Mouse (Mus musculus) MEL (cell line): ENCODE data around the gene Olfr401. TPM values are rescaled to one million over a fixed set of nuclear protein-coding genes. Genes with fewer than 3 reads are reported as not detected.
A peak's percentile ranks its signal among the peaks of the same experiment; 100 is the strongest.
"Not testable (repeated sequence)": the region's sequence is repeated elsewhere in the genome, so short reads cannot be mapped to it uniquely, and the experiment has no call there.

Experiments
- DNase-seq: peaks from one replicate; pipeline ENCODE4 v3.0.0; 2011; ENCODE audit warnings: low read depth, low spot score
- H3K27ac ChIP-seq: 2 replicates; pipeline ENCODE4 v1.5.1; 2012; ENCODE audit warnings: low read depth, mild to moderate bottlenecking, control low read depth, low read length, moderate library complexity; ENCODE audit not compliant: control insufficient read depth
- H3K27me3 ChIP-seq, 2 experiments: fragments of 150-350 bp in 1 of 2; sonication (generic) in 1 of 2; 2 replicates each; pipeline ENCODE4 v1.6.1; 2012; ENCODE audit warnings: low read length in 2 of 2, mild to moderate bottlenecking in 2 of 2, improper control_type of control experiment in 1 of 2, moderate library complexity in 1 of 2; ENCODE audit not compliant: insufficient read depth in 2 of 2, control insufficient read depth in 1 of 2
- H3K36me3 ChIP-seq, 2 experiments: 2 replicates each; pipeline ENCODE4 v1.6.1; 2012 to 2014; ENCODE audit warnings: low read length in 2 of 2, improper control_type of control experiment in 1 of 2, inconsistent platforms in 1 of 2, mild to moderate bottlenecking in 1 of 2; ENCODE audit not compliant: insufficient read depth in 2 of 2, control insufficient read depth in 1 of 2
- H3K4me1 ChIP-seq, 2 experiments: fragments of 150-350 bp in 1 of 2; sonication (generic) in 1 of 2; 2 replicates each; pipeline ENCODE4 v1.6.1; 2012; ENCODE audit warnings: low read length in 2 of 2, improper control_type of control experiment in 1 of 2, mild to moderate bottlenecking in 1 of 2; ENCODE audit not compliant: insufficient read depth in 2 of 2, control insufficient read depth in 1 of 2
- H3K4me3 ChIP-seq, 2 experiments: fragments of 150-350 bp in 1 of 2; sonication (generic) in 1 of 2; 2 replicates each; pipeline ENCODE4 v1.5.1; 2012; ENCODE audit warnings: low read depth in 2 of 2, low read length in 2 of 2, mild to moderate bottlenecking in 2 of 2, moderate library complexity in 2 of 2, control low read depth in 1 of 2, improper control_type of control experiment in 1 of 2; ENCODE audit not compliant: control insufficient read depth in 1 of 2, insufficient read depth in 1 of 2
- H3K79me2 ChIP-seq: 2 replicates; pipeline ENCODE4 v1.6.1; 2012; ENCODE audit warnings: mild to moderate bottlenecking, low read length, moderate library complexity; ENCODE audit not compliant: control insufficient read depth, poor library complexity, insufficient read depth
- H3K9ac ChIP-seq: 2 replicates; pipeline ENCODE4 v1.6.1; 2012; ENCODE audit warnings: low read depth, mild to moderate bottlenecking, control low read depth, low read length, moderate library complexity; ENCODE audit not compliant: control insufficient read depth, poor library complexity, severe bottlenecking
- H3K9me3 ChIP-seq: fragments of 150-350 bp; sonication (generic); replicated peaks from 2 replicates; pipeline ENCODE4 v1.6.1; 2012; ENCODE audit warnings: mild to moderate bottlenecking, low read length, improper control_type of control experiment, moderate library complexity; ENCODE audit not compliant: insufficient read depth
- E2F4 ChIP-seq: IDR thresholded peaks from 2 replicates; pipeline ENCODE4 v1.6.1; 2011; ENCODE audit warnings: low read depth, low read length, improper control_type of control experiment, borderline replicate concordance
- ELF1 ChIP-seq: IDR thresholded peaks from 2 replicates; pipeline ENCODE4 v1.6.1; 2014; ENCODE audit warnings: low read depth, mild to moderate bottlenecking, inconsistent platforms, low read length, improper control_type of control experiment, moderate library complexity
- ETS1 ChIP-seq: IDR thresholded peaks from 2 replicates; pipeline ENCODE4 v1.6.1; 2012; ENCODE audit warnings: low read depth, mild to moderate bottlenecking, inconsistent platforms, low read length, improper control_type of control experiment, moderate library complexity
- GATA1 ChIP-seq: IDR thresholded peaks from 2 replicates; pipeline ENCODE4 v1.6.1; 2011; ENCODE audit warnings: low read depth, low read length, improper control_type of control experiment
- JUND ChIP-seq: IDR thresholded peaks from 2 replicates; pipeline ENCODE4 v1.6.1; 2011; ENCODE audit warnings: low read depth, mild to moderate bottlenecking, improper control_type of control experiment, low read length
- KAT2A ChIP-seq: conservative IDR thresholded peaks from 2 replicates; pipeline ENCODE4 v1.6.1; 2012; ENCODE audit warnings: low read depth, low read length, improper control_type of control experiment, inconsistent platforms
- MAFK ChIP-seq: IDR thresholded peaks from 2 replicates; pipeline ENCODE4 v1.6.1; 2011; ENCODE audit warnings: low read depth, mild to moderate bottlenecking, low read length, improper control_type of control experiment, borderline replicate concordance
- MAX ChIP-seq: IDR thresholded peaks from 2 replicates; pipeline ENCODE4 v1.6.1; 2011; ENCODE audit warnings: low read length, improper control_type of control experiment
- POLR2A ChIP-seq, 2 experiments: IDR thresholded peaks; 2 replicates each; pipeline ENCODE4 v1.6.1; 2011 to 2012; ENCODE audit warnings: low read length in 2 of 2, mild to moderate bottlenecking in 2 of 2, control low read depth in 1 of 2, improper control_type of control experiment in 1 of 2, low read depth in 1 of 2, moderate library complexity in 1 of 2; ENCODE audit not compliant: control insufficient read depth in 1 of 2, insufficient read depth in 1 of 2, poor library complexity in 1 of 2
- RCOR1 ChIP-seq: IDR thresholded peaks from 2 replicates; pipeline ENCODE4 v1.6.1; 2012; ENCODE audit warnings: low read depth, mild to moderate bottlenecking, inconsistent platforms, low read length, improper control_type of control experiment
- SMC3 ChIP-seq: IDR thresholded peaks from 2 replicates; pipeline ENCODE4 v1.6.1; 2011; ENCODE audit warnings: low read depth, low read length, improper control_type of control experiment
- TAL1 ChIP-seq: IDR thresholded peaks from 2 replicates; pipeline ENCODE4 v1.6.1; 2012; ENCODE audit warnings: mild to moderate bottlenecking, inconsistent platforms, low read length, moderate library complexity, mixed read lengths
- TCF12 ChIP-seq: IDR thresholded peaks from 2 replicates; pipeline ENCODE4 v1.6.1; 2014; ENCODE audit warnings: low read depth, mild to moderate bottlenecking, inconsistent platforms, low read length, improper control_type of control experiment, moderate library complexity
- ZC3H11A ChIP-seq: IDR thresholded peaks from 2 replicates; pipeline ENCODE4 v1.6.1; 2012; ENCODE audit warnings: low read depth, mild to moderate bottlenecking, inconsistent platforms, low read length, improper control_type of control experiment
- ZKSCAN1 ChIP-seq: IDR thresholded peaks from 2 replicates; pipeline ENCODE4 v1.6.1; 2012; ENCODE audit warnings: low read depth, mild to moderate bottlenecking, inconsistent platforms, low read length, improper control_type of control experiment, moderate library complexity
- ZNF384 ChIP-seq: IDR thresholded peaks from 2 replicates; pipeline ENCODE4 v1.6.1; 2012; ENCODE audit warnings: low read depth, mild to moderate bottlenecking, inconsistent platforms, low read length, improper control_type of control experiment
- polyA plus RNA-seq, 2 experiments: library from polyadenylated mRNA; stranded (reverse) in 1 of 2; unstranded in 1 of 2; fragments of >175 nt in 1 of 2; fragments of >200 nt in 1 of 2; gene quantifications; 2 replicates each; pipeline versions ENCODE4 v1.2.1 to v1.2.4; 2012; ENCODE audit warnings: low replicate concordance in 2 of 2, low read depth in 1 of 2; ENCODE audit not compliant: insufficient read length in 2 of 2, insufficient read depth in 1 of 2, missing spikeins in 1 of 2
- total RNA-seq: library from RNA; depleted of rRNA; stranded (reverse); fragments of 300-350 nt; gene quantifications from 2 replicates; pipeline ENCODE4 v1.2.3, GENCODE M21; 2012

Gene Olfr401
- total and polyA plus RNA-seq, 3 experiments: not detected

GRCm38 (mm10) chr11:74101507-74101906 is 12.0 kb upstream of the Olfr401 start:
- H3K4me3 ChIP-seq: no peak overlapping the region

GRCm38 (mm10) chr11:74105066-74105465 is 8.4 kb upstream of the Olfr401 start:
- no peak for DNase-seq
- Histone ChIP-seq H3K36me3 (no peaks in the 10 kb centered on the region), H3K27ac (no peak overlapping the region), H3K79me2 (no peaks in the 10 kb centered on the region), H3K9me3 (no peaks in the 10 kb centered on the region), H3K4me1 (no peaks in the 10 kb centered on the region; a peak in 1 of 4 replicates), H3K4me3 (no peak overlapping the region), H3K27me3 (no peaks in the 10 kb centered on the region), H3K9ac (no peak overlapping the region)
- no peak for TF ChIP-seq MAX
- no peak for TF ChIP-seq SMC3
- no peak for TF ChIP-seq ZNF384
- no peak for TF ChIP-seq ETS1
- TF ChIP-seq ELF1: no peak
- no peak for TF ChIP-seq POLR2A (IDR thresholded peaks at IDR 0.05; ENCODE audit: control insufficient read depth in 1 of 2, insufficient read depth in 1 of 2, low read depth in 1 of 2, low read length in 2 of 2, poor library complexity in 1 of 2)
- TF ChIP-seq ZC3H11A: no peak
- no peak for TF ChIP-seq KAT2A
- no peak for TF ChIP-seq MAFK
- no peak for TF ChIP-seq ZKSCAN1
- no peak for TF ChIP-seq E2F4

More at GRCm38 (mm10) chr11:74101507-74101906, 12.0 kb upstream of the Olfr401 start:
- TF ChIP-seq TAL1: 0 out of 2 replicates have a peak, but pooled peaks have one; percentile 21
- no peak for TF ChIP-seq RCOR1
- TF ChIP-seq GATA1: 0 out of 2 replicates have a peak, but pooled peaks have one; percentile 12
- TF ChIP-seq TCF12: peak; percentile 21; the same call in 1 of the 2 replicates
- TF ChIP-seq JUND: no peak
- TF ChIP-seq, all 39 proteins: peak for 3
- Histone ChIP-seq H3K79me2 (no peaks in the 10 kb centered on the region), H3K9me3 (no peaks in the 10 kb centered on the region), H3K4me1 (no peaks in the 10 kb centered on the region; a peak in 1 of 4 replicates), H3K27ac (no peak overlapping the region), H3K27me3 (no peaks in the 10 kb centered on the region), H3K36me3 (no peaks in the 10 kb centered on the region), H3K9ac (no peak overlapping the region)
- peak; percentile 22 for DNase-seq

DNA sequence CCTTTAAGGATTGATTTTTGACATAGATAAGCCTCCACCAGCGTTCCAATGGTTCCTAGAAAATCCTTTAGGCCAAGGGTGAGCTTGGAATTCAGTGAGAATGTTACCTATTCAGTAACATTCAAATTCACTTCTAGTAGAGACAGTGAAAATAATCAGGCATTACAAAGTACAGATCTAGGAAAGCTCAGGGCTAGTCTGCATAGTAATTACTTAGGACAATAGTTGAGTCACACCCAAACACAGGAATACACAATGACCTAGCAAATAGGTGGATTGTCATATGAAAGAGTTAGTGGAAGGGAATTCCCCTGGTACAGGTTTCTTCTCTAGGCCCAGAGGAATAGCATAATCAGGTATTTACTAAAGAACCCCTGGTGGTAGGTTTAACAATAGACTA is 26.5 kb downstream of the Olfr401 start:
- H3K36me3 ChIP-seq, H3K9me3 ChIP-seq, H3K79me2 ChIP-seq, H3K4me1 ChIP-seq, H3K27me3 ChIP-seq, H3K27ac ChIP-seq, H3K4me3 ChIP-seq, H3K9ac ChIP-seq, DNase-seq: not testable (repeated sequence)
